Mouse (Mus musculus) cortical plate, adult 2 months (tissue): ENCODE data around the gene Pik3cd.

Source experiments
- CTCF ChIP-seq: fragments of 200-500 bp; IDR thresholded peaks from 2 replicates; pipeline ENCODE4 v1.5.1; 2011; ENCODE audit warnings: mild to moderate bottlenecking, control low read depth, low read length; ENCODE audit not compliant: insufficient read depth; ENCODE audit errors: extremely low read depth
- POLR2A ChIP-seq: fragments of 200-500 bp; IDR thresholded peaks from 2 replicates; pipeline ENCODE4 v1.6.1; 2011; ENCODE audit warnings: mild to moderate bottlenecking, low read length, control low read depth; ENCODE audit not compliant: insufficient read depth; ENCODE audit errors: extremely low read depth

DNA sequence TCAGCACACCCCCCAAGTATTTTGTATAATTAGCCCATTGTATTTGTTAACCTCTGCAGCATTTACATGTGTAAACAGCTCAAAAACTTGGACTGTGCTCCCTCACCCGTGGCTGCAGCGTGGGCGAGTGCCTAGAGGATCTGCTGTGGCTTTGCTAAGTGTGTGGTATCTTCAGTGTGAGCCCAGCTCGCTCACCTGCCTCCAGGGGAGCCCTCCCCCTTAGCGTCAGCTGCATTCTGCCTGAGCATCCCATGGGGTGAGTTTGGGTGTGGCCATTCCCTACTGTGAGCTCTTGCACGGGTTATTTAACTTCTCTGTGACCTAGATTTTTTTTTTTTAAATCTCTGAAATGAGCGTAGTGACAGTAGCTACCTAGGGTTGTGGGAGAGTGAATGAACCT is 100.1 kb downstream of the Pik3cd start:
- TF ChIP-seq POLR2A (no peak), CTCF (no peak)
